Mouse (Mus musculus) gastrocnemius, postnatal 14 days (tissue): ENCODE results near the gene Cmpk1. TPM values are rescaled to one million over a fixed set of nuclear protein-coding genes. Genes with fewer than 3 reads are reported as not detected.

Experiments used
- DNase-seq: peaks from one replicate; pipeline ENCODE4 v3.0.0; 2021; ENCODE audit warnings: mixed read lengths
- intact Hi-C: fragments of 180-260 bp; cut with DNase I; formaldehyde crosslinking; loops from one replicate; pipeline ENCODE4 v1.15.1; 2025; ENCODE audit warnings: low total_unique reads
- total RNA-seq, 2 experiments: library from RNA; stranded (reverse); gene quantifications; 2 replicates each; pipeline ENCODE4 v1.2.3; 2021

The Cmpk1 gene
- total RNA-seq, 2 experiments from 2014 or later: 24.5 to 26.9 TPM

- intact Hi-C loops: loop anchor here (5.0 kb wide), 1 partner anchor 243 kb away; no protein-coding TSS in a partner anchor
- peak; percentile 22 for DNase-seq
These were observed 77.2 kb downstream of the Cmpk1 start for GRCm38 (mm10) chr4:114909602-114910484.

Other genes with a start within 250 kb of the Cmpk1 start
- gene Gm12830, start 165.5 kb downstream of the Cmpk1 start, total RNA-seq: not detected
- under 1 TPM; 0.42 to 0.72 TPM for gene Foxd2, start 78.4 kb downstream of the Cmpk1 start, total RNA-seq
- gene Foxe3, start 61.2 kb downstream of the Cmpk1 start, total RNA-seq: not detected
- under 1 TPM; 0.84 to 0.86 TPM for gene Stil, start 12.9 kb upstream of the Cmpk1 start, total RNA-seq
- 1 to 10 TPM; 1.9 to 2.5 TPM for gene Tal1, start 69.2 kb upstream of the Cmpk1 start, total RNA-seq
- gene Pdzk1ip1, start 101.5 kb upstream of the Cmpk1 start, total RNA-seq: under 1 TPM in 1 of 2 experiments, not detected in 1; 0.57 TPM
- gene Cyp4x1, start 147.0 kb upstream of the Cmpk1 start, total RNA-seq: not detected